Mouse (Mus musculus) inflammation-experienced regulatory T-cells, adult 16 weeks (primary cell): ENCODE measurements around the gene Gm765. TPM values are rescaled to one million over a fixed set of nuclear protein-coding genes. Genes with fewer than 3 reads are reported as not detected.

Source experiments
- polyA plus RNA-seq: library from polyadenylated mRNA; unstranded; fragments of 100-300 nt; shearing (Covaris generic); gene quantifications from one replicate; pipeline ENCODE4 v1.2.1, GENCODE M21; 2017

Gene Gm765
- polyA plus RNA-seq: not detected

GRCm38 (mm10) chr6:98342654-98343053 is at the start of gene Gm765:
TSS of gene Gm765 (minus strand) at chr6:98342754.

